Mouse (Mus musculus) frontal cortex, postnatal 36 days (tissue): ENCODE measurements around the gene Blmh.
"Not testable (repeated sequence)": the region's sequence is repeated elsewhere in the genome, so short reads cannot be mapped to it uniquely, and the experiment has no call there.

Experiments
- DNase-seq, 2 experiments: peaks; one replicate each; pipeline ENCODE4 v3.0.0; 2022; ENCODE audit warnings: low spot score in 2 of 2

Gene Blmh

DNA sequence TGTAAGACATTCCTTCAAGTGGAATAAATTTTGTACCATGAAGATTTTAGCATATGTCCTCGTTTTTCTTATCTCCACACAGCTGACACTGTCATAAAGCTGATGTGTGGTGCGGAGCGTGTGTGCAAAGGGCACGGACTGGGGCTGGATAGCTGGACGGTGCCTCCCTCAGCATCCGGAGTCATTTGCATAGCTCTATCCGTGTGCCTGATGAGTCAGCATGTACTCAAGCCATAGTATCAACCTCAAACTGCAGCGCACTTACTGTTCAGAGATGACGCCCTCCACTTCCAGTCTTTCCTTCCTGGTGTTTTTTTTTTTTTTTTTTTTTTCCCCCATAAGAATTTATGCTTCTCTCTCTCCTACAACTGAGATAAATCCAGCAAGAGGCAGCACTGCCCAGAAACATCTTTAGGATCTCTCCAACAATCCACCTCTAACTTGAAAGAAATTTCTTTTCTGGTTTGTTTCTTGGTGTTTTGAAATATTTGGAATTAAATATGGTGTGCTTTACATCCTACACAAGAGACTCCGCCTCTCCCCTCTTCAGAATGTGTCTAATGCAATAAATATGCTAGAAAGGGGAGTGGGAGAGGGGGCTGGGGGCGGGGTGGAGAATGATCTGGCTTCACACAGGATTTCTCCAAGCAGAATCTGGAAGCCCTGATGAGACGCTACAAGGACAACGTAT lies 7.9 kb upstream of the Blmh start:
- DNase-seq: no peak

DNA sequence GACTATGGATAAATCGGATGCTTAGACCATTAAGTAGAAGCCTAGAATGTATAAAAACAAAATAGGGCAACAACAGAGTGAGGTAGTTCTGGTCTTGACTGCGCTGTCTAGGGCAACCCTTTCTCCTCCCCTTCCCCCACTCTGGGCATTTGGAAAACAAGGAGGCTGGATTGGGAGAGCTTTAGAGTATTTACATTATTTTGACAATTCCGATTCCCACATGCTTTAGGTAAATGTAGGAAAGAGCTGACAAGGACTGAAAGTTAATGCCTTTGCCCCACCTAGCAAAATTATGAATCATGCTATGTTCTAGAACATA lies 7.4 kb upstream of the Blmh start:
- DNase-seq: no peak

- no peak for DNase-seq
Measured at GRCm38 (mm10) chr11:76920607-76921006, 4.0 kb upstream of the Blmh start.

DNA sequence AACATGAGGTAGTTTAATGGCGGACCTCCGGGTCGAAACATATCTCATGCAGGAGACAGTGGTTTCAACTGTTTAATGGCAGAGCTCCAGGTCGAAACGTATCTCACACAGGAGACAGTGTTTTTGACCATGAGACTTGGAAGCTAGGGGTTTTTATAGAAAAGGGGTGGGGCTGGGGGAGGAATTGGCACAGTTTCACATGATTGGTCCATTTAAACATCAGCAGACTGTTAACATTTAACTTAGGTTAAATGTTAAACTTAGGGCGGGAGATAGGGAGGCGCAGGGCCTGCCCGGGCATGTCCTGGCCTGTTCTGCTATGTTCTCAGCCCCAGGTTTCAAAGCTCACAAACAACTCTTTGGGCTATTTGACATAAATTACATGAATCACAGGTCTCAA lies 4.0 kb downstream of the Blmh start:
- DNase-seq: not testable (repeated sequence)

- no peak for DNase-seq
Measured at GRCm38 (mm10) chr11:76933209-76933608, 8.6 kb downstream of the Blmh start.

DNA sequence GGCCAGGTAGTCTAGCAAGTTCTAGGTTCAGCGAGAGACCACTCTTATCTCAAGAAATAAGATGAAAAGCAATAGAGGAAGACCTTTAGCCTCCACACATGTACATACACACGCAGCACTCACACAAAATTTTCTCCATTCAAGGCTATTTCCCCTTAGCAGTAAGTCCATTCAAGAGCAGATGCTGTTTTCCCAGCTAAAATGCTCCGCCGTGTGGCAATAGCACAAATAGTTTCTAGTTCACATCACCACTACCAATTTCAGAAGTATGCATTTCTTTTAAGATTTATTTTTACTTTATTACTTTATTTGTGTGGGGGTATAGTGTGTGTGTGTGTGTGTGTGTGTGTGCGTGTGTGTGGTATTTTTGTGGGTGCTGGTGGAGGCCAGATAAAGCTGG lies 12.0 kb downstream of the Blmh start:
- no peak for DNase-seq

- no peak for DNase-seq
Measured at GRCm38 (mm10) chr11:76944839-76945238, 20.2 kb downstream of the Blmh start.

GRCm38 (mm10) chr11:76945386-76946202 lies 21.0 kb downstream of the Blmh start:
- peak; percentile 91 to 93 for DNase-seq

DNA sequence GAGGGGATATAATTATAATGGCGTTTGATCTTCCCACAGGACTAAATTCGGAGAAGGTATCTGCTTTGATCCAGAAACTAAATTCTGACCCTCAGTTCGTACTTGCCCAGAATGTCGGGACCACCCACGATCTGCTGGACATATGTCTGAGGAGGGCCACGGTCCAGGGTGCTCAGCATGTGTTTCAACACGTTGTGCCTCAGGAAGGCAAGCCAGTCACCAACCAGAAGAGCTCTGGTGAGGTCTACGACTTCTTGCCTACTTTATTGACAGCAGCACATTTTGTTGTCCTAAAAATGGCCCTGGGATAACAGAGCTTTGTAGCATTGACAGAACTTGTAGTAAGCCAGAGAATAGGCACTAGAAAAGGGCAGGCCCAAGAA lies 21.6 kb downstream of the Blmh start:
- DNase-seq: peak; percentile 11 to 14

GRCm38 (mm10) chr11:76953536-76953935 lies 28.9 kb downstream of the Blmh start:
- DNase-seq: peak; percentile 16 to 51

- no peak for DNase-seq
Measured at GRCm38 (mm10) chr11:76965703-76966102, 41.1 kb downstream of the Blmh start.

GRCm38 (mm10) chr11:76970328-76970727 lies 45.7 kb downstream of the Blmh start:
- no peak for DNase-seq

- no peak for DNase-seq
Measured at GRCm38 (mm10) chr11:76974680-76975319, 50.2 kb downstream of the Blmh start.

DNA sequence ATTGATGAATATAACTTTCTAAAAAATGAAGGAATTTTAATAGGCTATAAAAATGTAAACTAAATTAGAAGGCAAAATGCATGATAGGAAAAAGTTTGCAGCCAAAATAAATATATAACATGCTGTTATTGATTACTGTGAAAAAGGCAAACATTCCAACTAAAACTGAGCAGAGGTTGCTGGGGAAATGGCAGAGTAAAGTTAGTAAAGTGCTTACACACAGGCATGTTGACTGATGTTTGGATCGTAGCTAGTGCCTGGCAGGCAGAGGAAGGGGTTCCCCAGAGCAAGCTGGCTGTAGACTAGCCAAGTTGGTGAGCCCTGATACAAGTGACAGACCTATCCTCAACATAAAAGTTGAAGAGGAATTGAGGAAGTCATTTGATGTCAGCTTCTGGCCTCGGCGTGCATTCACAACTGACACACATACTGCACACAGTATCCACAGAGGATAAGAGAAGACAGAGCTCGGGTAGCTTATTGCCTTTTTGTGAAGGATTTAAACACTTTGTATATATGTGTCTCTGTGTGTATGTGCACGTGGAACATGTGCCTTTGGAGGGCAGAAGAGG lies 57.0 kb downstream of the Blmh start:
- no peak for DNase-seq

GRCm38 (mm10) chr11:76982415-76982814 lies 57.8 kb downstream of the Blmh start:
- DNase-seq: no peak

DNA sequence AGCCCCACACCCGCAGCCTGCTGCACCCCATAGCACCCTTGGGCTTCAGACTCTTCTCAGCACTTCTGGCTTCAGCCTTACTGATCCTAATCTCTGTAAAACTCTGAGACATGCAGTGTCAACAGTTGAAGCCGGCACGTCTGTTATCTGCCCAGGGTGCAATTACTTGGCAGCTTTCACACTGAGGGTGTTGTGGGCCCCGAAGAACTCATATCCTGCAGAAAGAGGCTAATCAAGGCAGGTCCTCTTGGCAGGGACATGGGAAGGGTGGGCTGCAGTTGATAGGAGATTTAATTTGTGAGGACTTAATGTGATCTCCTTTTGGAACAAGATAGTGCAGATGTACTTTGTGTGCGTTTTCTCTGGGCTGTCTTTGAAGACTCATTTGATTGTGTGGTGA lies 59.0 kb downstream of the Blmh start:
- DNase-seq: no peak

DNA sequence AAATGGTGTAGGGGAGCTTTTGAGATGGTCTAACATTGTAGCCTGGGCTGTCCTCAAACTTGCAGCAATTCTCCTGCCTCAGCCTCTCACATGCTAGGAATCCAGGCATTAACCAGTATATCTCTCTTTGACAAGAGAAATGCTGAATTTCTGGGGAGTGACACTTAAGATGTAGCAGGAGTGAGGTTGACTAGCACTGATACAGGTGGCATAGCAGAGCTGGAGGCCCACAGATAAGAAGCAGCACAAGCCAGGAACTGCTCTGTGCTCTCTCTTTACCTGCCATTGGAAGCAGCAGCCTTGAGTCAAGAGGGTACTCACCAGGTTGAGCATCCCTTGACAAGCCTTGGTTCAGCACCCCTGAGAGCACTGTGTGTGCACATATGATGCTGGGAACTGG lies 59.6 kb downstream of the Blmh start:
- no peak for DNase-seq

DNA sequence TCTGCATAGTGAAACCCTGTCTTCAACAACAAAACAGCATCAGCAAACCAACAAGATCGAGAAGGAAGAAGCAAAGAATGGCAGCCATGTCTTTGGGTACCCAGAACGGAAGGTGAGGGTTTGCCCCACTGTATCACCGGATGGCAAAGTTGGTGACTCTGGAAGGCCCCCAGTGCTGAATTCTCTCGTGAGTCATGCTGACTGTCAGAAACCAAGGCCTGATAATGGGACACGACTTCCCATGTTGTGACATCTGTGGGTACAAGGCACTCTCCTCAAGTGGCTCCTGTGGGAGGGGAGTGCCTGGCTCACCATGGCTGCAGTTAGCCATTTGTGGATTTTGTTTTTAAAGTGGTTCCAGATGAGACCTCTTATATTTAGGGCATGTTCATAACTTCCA lies 66.2 kb downstream of the Blmh start:
- no peak for DNase-seq

- no peak for DNase-seq
Measured at GRCm38 (mm10) chr11:76992886-76993285, 68.3 kb downstream of the Blmh start.

GRCm38 (mm10) chr11:76995966-76996672 lies 71.5 kb downstream of the Blmh start:
- DNase-seq: no peak

DNA sequence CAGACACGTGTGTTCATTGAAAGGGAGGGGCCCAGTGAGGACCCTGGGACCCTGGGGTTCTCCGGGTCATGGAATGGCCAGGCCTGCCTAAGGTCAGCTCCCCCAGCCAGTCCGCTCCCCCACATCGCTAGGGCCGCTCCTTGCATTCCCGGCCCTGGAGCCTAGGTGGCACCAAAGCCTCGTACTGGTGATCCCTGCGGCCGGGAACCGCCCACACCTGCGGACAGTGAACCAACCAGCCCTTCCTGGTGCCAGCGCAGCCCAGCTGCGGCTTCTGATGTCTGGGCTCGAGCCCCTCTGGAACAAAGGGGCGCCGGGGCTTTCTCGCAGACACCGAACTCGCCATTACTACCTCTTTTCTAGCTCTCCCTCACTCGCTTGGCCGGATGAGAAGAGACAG lies 72.7 kb downstream of the Blmh start:
- DNase-seq: peak; percentile 60 to 67
